Mouse (Mus musculus): Measurements from ENCODE around the gene Tead1. TPM values are rescaled to one million over a fixed set of nuclear protein-coding genes. Genes with fewer than 3 reads are reported as not detected.

Tead1 gene
- polyA plus RNA-seq, 1 experiment: 2.7 TPM

DNA sequence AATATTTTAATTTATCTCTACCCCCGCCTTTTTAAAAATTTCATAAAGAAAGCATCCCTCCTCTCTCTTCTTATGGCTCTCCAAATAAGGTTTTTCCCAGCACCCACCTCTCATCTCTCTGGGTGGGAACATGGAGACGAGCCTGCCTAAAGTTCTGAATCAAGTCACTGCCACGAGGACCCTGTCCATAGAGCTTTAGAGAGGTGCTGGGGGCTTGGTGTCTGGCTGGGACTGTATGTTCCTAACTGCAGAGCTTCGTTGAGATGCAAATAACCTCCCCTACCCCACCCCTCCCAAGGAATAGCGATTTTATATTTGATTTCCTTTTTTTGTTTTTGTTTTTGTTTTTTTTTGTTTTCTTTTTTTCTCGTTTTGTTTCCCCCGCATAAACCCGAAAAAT lies 162.4 kb downstream of the Tead1 start:
- TF ChIP-seq CTCF (IDR thresholded peaks at IDR 0.05; ENCODE audit: extremely low read depth, insufficient read depth, insufficient read length, insufficient replicate concordance) (no peak), POLR2A (IDR thresholded peaks at IDR 0.05; ENCODE audit: low read depth, low read length) (no peak)
- Histone ChIP-seq H3K4me1 (ENCODE audit: control insufficient read depth, insufficient read depth, insufficient read length) (no peaks in the 10 kb centered on the region; the same call in 1 of the 2 replicates), H3K27ac (ENCODE audit: insufficient read depth, low read length) (no peak overlapping the region), H3K4me3 (ENCODE audit: extremely low read depth, insufficient read depth, insufficient read length) (no peak overlapping the region), H3K36me3 (ENCODE audit: control insufficient read depth, insufficient read depth, low read length) (no peaks in the 10 kb centered on the region), H3K27me3 (ENCODE audit: control insufficient read depth, insufficient read depth, low read length) (peaks cover 2% of the 10 kb centered on the region; the same call in 1 of the 2 replicates)
- DNase-seq (ENCODE audit: low read depth in 1 of 2, low spot score in 2 of 2): no peak
- 46% methylated on average over 8 of the region's 8 CpGs for WGBS

DNA sequence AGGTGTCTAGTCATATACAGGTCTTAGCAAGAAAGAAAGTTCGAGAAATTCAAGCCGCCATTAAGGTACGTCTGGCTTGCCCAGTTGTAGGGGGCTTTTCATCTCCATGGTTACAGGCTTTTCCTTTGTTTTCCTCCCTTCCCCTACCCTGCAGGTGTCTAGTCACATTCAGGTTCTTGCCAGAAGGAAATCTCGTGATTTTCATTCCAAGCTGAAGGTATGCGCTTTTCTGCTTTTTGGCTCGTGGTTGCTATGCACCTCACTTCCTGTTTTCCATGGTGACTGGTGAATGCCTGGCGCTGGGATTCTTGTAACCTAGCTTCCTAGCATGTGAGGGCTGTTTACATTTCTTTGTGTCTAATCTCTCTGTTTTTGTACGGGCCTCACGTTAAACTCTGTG lies 162.8 kb downstream of the Tead1 start:
- TF ChIP-seq POLR2A (IDR thresholded peaks at IDR 0.05; ENCODE audit: low read depth, low read length) (no peak), CTCF (IDR thresholded peaks at IDR 0.05; ENCODE audit: extremely low read depth, insufficient read depth, insufficient read length, insufficient replicate concordance) (no peak)
- Histone ChIP-seq H3K27me3 (ENCODE audit: control insufficient read depth, insufficient read depth, low read length) (peaks cover 2% of the 10 kb centered on the region; the same call in 1 of the 2 replicates), H3K4me1 (ENCODE audit: control insufficient read depth, insufficient read depth, insufficient read length) (no peaks in the 10 kb centered on the region; the same call in 1 of the 2 replicates), H3K36me3 (ENCODE audit: control insufficient read depth, insufficient read depth, low read length) (no peaks in the 10 kb centered on the region), H3K4me3 (ENCODE audit: extremely low read depth, insufficient read depth, insufficient read length) (no peak overlapping the region), H3K27ac (ENCODE audit: insufficient read depth, low read length) (no peak overlapping the region)
- no peak for DNase-seq (ENCODE audit: low read depth in 1 of 2, low spot score in 2 of 2)
- WGBS: 28% methylated on average over 9 of the region's 9 CpGs

DNA sequence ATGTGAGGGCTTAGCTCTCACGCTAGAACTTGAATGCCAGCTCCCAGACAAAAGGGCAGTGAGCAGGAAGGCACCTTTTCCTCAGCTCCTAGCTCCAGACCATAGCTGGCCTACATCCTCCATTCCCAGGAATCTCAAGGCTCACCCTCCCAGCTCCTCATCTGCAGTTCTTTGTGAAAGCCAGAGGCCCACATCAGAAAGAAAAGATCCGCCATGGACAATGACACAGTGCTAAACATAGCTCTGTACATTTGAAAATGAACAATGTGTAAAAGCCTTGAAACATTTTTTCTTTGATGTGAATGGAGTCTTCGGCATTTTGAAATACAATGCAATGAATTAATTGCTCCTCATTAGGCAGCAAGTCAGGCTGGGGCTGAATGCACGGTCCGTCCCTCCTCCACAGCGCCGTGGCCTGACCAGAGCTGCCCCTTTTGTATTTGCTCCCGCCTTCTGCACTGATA lies 172.2 kb downstream of the Tead1 start:
- H3K27ac ChIP-seq (ENCODE audit: insufficient read depth, low read length): no peak overlapping the region
- DNase-seq (ENCODE audit: low read depth in 1 of 2, low spot score in 2 of 2): no peak
- no peak for TF ChIP-seq CTCF (IDR thresholded peaks at IDR 0.05; ENCODE audit: extremely low read depth, insufficient read depth, insufficient read length, insufficient replicate concordance)
- TF ChIP-seq POLR2A (IDR thresholded peaks at IDR 0.05; ENCODE audit: low read depth, low read length): no peak
- H3K4me1 ChIP-seq (ENCODE audit: control insufficient read depth, insufficient read depth, insufficient read length): no peaks in the 10 kb centered on the region
- H3K27me3 ChIP-seq (ENCODE audit: control insufficient read depth, insufficient read depth, low read length): no peaks in the 10 kb centered on the region
- H3K36me3 ChIP-seq (ENCODE audit: control insufficient read depth, insufficient read depth, low read length): no peaks in the 10 kb centered on the region
- WGBS: 71% methylated on average over 8 of the region's 8 CpGs
- no peak overlapping the region for H3K4me3 ChIP-seq (ENCODE audit: extremely low read depth, insufficient read depth, insufficient read length)

DNA sequence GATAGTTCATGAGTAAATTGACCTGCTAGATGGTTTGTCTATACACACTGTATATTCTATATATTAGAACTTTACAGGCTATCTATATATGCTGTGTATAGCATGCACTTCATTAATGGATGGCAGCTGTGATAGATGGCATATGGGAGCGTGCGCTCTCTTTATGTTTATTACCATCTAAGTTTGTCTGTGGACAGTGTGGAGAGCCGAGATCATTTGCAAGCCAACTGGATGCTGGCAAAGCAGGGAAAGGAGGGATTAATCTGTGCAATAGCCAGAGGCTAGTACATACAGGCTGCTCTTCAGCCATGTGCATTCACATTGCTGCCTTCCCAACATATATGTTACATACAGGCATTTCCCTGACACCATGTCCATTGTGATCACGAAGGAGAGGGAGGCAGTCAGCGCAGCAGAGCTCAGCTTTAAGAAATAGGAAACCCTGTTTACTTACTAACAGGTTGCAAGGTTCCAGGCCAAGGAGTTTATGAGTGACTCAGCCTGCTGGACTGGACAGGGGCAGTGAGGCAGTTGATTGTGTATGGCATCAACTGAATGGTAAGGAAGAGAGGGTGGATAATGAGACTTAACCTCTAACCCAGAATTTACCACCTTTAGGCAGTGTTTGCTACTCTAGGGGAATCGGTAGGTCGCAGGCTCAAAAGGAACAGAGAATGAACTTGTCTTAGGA lies 173.2 kb downstream of the Tead1 start:
- DNase-seq (ENCODE audit: low read depth in 1 of 2, low spot score in 2 of 2): no peak
- H3K27me3 ChIP-seq (ENCODE audit: control insufficient read depth, insufficient read depth, low read length): no peaks in the 10 kb centered on the region
- H3K4me3 ChIP-seq (ENCODE audit: extremely low read depth, insufficient read depth, insufficient read length): no peak overlapping the region
- no peaks in the 10 kb centered on the region for H3K4me1 ChIP-seq (ENCODE audit: control insufficient read depth, insufficient read depth, insufficient read length)
- no peaks in the 10 kb centered on the region for H3K36me3 ChIP-seq (ENCODE audit: control insufficient read depth, insufficient read depth, low read length)
- no peak for TF ChIP-seq POLR2A (IDR thresholded peaks at IDR 0.05; ENCODE audit: low read depth, low read length)
- WGBS: 72% methylated on average over 7 of the region's 7 CpGs
- no peak overlapping the region for H3K27ac ChIP-seq (ENCODE audit: insufficient read depth, low read length)

DNA sequence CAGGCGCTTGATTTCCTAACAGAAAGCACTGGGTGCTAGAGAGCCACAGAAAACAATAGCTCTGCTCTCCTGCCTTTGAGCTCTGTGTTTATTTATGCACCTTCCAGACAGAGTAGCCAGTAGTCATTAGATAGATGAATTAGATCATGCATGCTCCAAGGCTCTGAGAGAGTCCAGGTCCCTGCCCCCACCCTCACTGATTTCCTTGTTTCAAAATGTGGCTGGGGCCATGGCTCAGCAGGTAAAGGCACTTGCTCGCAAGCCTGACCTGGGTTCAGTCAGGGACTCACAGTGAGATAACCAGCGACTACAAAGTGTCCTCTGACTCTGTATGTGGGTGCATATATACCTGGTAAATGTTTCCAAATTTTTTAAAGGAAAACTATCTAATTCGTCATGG lies 174.7 kb downstream of the Tead1 start:
- Histone ChIP-seq H3K4me3 (ENCODE audit: extremely low read depth, insufficient read depth, insufficient read length) (no peak overlapping the region), H3K36me3 (ENCODE audit: control insufficient read depth, insufficient read depth, low read length) (no peaks in the 10 kb centered on the region), H3K27ac (ENCODE audit: insufficient read depth, low read length) (no peak overlapping the region), H3K4me1 (ENCODE audit: control insufficient read depth, insufficient read depth, insufficient read length) (no peaks in the 10 kb centered on the region), H3K27me3 (ENCODE audit: control insufficient read depth, insufficient read depth, low read length) (no peaks in the 10 kb centered on the region)
- 60% methylated on average over 4 of the region's 4 CpGs for WGBS
- no peak for TF ChIP-seq CTCF (IDR thresholded peaks at IDR 0.05; ENCODE audit: extremely low read depth, insufficient read depth, insufficient read length, insufficient replicate concordance)
- TF ChIP-seq POLR2A (IDR thresholded peaks at IDR 0.05; ENCODE audit: low read depth, low read length): no peak
- DNase-seq (ENCODE audit: low read depth in 1 of 2, low spot score in 2 of 2): no peak

DNA sequence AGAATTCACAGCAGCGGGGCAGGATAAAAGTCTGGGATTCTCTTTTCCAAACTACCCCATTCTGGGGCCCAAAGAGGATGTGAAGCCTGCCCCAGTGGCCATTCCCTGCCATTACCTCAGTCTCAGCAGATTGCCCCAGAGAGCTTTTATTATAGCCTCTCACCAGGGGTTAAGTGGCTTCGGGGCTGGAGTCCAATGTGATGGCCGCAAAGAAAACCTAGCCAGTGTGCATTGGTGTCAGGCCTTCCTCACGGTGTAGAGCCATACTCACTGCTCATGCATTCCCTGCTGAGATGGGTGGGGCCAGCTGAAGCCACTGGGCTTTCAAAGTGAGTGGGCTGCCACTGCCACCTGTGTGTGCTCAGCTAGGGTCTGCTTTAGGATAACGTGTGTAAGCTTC lies 175.4 kb downstream of the Tead1 start:
- H3K27ac ChIP-seq (ENCODE audit: insufficient read depth, low read length): no peak overlapping the region
- H3K4me3 ChIP-seq (ENCODE audit: extremely low read depth, insufficient read depth, insufficient read length): no peak overlapping the region
- no peaks in the 10 kb centered on the region for H3K36me3 ChIP-seq (ENCODE audit: control insufficient read depth, insufficient read depth, low read length)
- no peaks in the 10 kb centered on the region for H3K4me1 ChIP-seq (ENCODE audit: control insufficient read depth, insufficient read depth, insufficient read length)
- no peak for DNase-seq (ENCODE audit: low read depth in 1 of 2, low spot score in 2 of 2)
- TF ChIP-seq CTCF (IDR thresholded peaks at IDR 0.05; ENCODE audit: extremely low read depth, insufficient read depth, insufficient read length, insufficient replicate concordance): no peak
- no peak for TF ChIP-seq POLR2A (IDR thresholded peaks at IDR 0.05; ENCODE audit: low read depth, low read length)
- H3K27me3 ChIP-seq (ENCODE audit: control insufficient read depth, insufficient read depth, low read length): no peaks in the 10 kb centered on the region
- WGBS: 48% methylated on average over 5 of the region's 5 CpGs

DNA sequence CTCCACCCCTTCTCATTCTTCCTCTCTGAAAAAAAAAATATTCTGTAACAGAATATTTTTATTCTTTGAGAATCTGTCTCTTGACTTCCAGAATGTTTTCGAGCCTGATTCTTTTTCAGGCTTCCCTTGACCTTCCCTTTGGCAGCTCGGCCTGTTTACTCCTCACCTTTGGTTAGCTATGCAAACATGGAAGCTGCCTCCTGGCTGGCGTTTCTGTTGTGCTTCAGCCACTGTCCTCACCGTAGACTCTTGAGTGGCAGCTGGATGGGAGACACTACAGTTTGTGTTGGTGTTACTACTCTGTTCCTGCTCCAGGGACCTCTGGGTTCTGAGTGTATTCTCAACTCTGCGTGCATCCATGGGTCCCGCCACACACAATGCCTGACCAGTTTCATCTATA lies 176.3 kb downstream of the Tead1 start:
- DNase-seq (ENCODE audit: low read depth in 1 of 2, low spot score in 2 of 2): no peak
- TF ChIP-seq POLR2A (IDR thresholded peaks at IDR 0.05; ENCODE audit: low read depth, low read length) (no peak), CTCF (IDR thresholded peaks at IDR 0.05; ENCODE audit: extremely low read depth, insufficient read depth, insufficient read length, insufficient replicate concordance) (no peak)
- 80% methylated on average over 6 of the region's 6 CpGs for WGBS
- no peaks in the 10 kb centered on the region for H3K27me3 ChIP-seq (ENCODE audit: control insufficient read depth, insufficient read depth, low read length)
- no peak overlapping the region for H3K27ac ChIP-seq (ENCODE audit: insufficient read depth, low read length)
- no peak overlapping the region for H3K4me3 ChIP-seq (ENCODE audit: extremely low read depth, insufficient read depth, insufficient read length)
- no peaks in the 10 kb centered on the region for H3K36me3 ChIP-seq (ENCODE audit: control insufficient read depth, insufficient read depth, low read length)
- 0 out of 2 replicates have a peak, but pooled peaks cover 5% of the 10 kb centered on the region for H3K4me1 ChIP-seq (ENCODE audit: control insufficient read depth, insufficient read depth, insufficient read length)
